ENCODE assay signal across 11 mouse cellular contexts in the genomic region with DNA sequence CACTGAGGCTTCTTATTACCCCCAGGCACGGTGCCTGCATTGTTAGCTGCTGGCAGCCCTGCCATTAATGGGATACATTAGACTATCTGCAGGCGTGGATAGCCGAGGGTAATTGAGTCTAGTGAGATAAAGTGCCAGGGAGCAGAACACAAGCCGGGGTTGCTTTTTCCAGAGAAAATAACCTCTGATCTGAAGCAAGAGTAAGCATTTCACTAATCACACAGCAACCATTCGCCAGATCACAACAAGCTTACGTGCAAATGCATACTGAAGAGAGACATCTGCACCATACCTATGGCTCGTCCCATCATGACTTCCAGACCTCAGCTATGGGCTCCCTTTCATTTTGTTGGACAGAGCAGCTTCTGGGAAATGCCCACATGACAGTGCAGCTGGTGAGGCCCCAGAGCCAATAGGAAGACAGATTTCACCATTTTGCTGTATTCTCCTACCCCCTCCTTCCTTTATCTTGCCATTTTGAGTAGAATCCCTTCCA. TPM values are rescaled to one million over a fixed set of nuclear protein-coding genes. Genes with fewer than 3 reads are reported as not detected.
DNase-seq lines count a peak whose midpoint lies in the region; ATAC-seq and TF ChIP-seq lines count a peak whose summit lies in the region.
"Had no signal": no experiment of that assay in that cellular context is flagged by ENCODE, and none has a peak within 500 bp of the region (broad histone marks: within the 10 kb centered on the region; RNA-seq: fewer than 3 reads in every experiment).

No protein-coding gene starts in this region.

- H3K36me3 ChIP-seq in forebrain, embryonic 15.5 days, result no peaks in the 10 kb centered on the region
- no peaks in the 10 kb centered on the region for H3K36me3 ChIP-seq in neural tube, embryonic 14.5 days (ENCODE audit: control insufficient read depth, insufficient read depth, low read length)
- no peaks in the 10 kb centered on the region for H3K36me3 ChIP-seq in liver, embryonic 12.5 days

- DNase-seq in left cerebral cortex, adult 2 months (ENCODE audit: extremely low spot score in 1 of 2, low spot score in 2 of 2), result no peak
- no peak for DNase-seq in left cerebral cortex, adult 8-10 months (ENCODE audit: low spot score in 2 of 2)
- DNase-seq in layer of hippocampus, adult 18-20 months (ENCODE audit: low spot score in 2 of 2), result peak; percentile 58 to 80
- no peak for DNase-seq in Muller cell, postnatal 12 days (ENCODE audit: inconsistent ontology term)
- no peak for DNase-seq in lung, postnatal 25 days (ENCODE audit: low spot score)
- DNase-seq: embryo, embryonic 11 days; kidney, adult 8-10 months had no signal

- intact Hi-C loops in left cerebral cortex, adult 2 months (cut with DNase I), result no loop called here

- 41% methylated on average over 7 of the region's 7 CpGs for WGBS in forebrain, embryonic 15.5 days
- 24% methylated on average over 7 of the region's 7 CpGs for WGBS in neural tube, embryonic 14.5 days
- 57% methylated on average over 7 of the region's 7 CpGs for WGBS in liver, embryonic 12.5 days (ENCODE audit: insufficient replicate concordance)

- H3K27ac ChIP-seq in left cerebral cortex, adult 2 months, result peak overlapping the region; percentile 55; the same call in 1 of the 2 replicates
- H3K27ac ChIP-seq in forebrain, embryonic 15.5 days (replicated peaks), result peak overlapping the region; percentile 84
- H3K27ac ChIP-seq in neural tube, embryonic 14.5 days (ENCODE audit: low read depth, low read length), result peak overlapping the region; percentile 78
- H3K27ac ChIP-seq in liver, embryonic 12.5 days, result no peak overlapping the region
- H3K27ac ChIP-seq: liver, embryonic 14.5 days had no signal

- H3K4me2 ChIP-seq in forebrain, embryonic 15.5 days (replicated peaks), result no peak overlapping the region
- peak overlapping the region; percentile 25 for H3K4me2 ChIP-seq in neural tube, embryonic 14.5 days (ENCODE audit: low read depth, low read length)
- H3K4me2 ChIP-seq in liver, embryonic 12.5 days, result no peak overlapping the region

- TF ChIP-seq CTCF in left cerebral cortex, adult 2 months (IDR thresholded peaks at IDR 0.05), result no peak

- 0 out of 2 replicates have a peak overlapping the region, but pooled peaks have one; percentile 7 for H3K4me3 ChIP-seq in left cerebral cortex, adult 2 months
- H3K4me3 ChIP-seq in forebrain, embryonic 15.5 days, result no peak overlapping the region
- no peak overlapping the region for H3K4me3 ChIP-seq in neural tube, embryonic 14.5 days (ENCODE audit: low read depth, low read length)
- no peak overlapping the region for H3K4me3 ChIP-seq in liver, embryonic 12.5 days

- peaks cover 53% of the 10 kb centered on the region for H3K4me1 ChIP-seq in forebrain, embryonic 15.5 days
- peaks cover 47% of the 10 kb centered on the region for H3K4me1 ChIP-seq in neural tube, embryonic 14.5 days (ENCODE audit: control insufficient read depth, insufficient read depth, low read length)
- H3K4me1 ChIP-seq in liver, embryonic 12.5 days, result no peaks in the 10 kb centered on the region; the same call in 1 of the 2 replicates

- peak; percentile 62 for ATAC-seq in forebrain, embryonic 15.5 days (replicated peaks)
- peak; percentile 69; the same call in 1 of the 2 replicates for ATAC-seq in neural tube, embryonic 14.5 days (ENCODE audit: low read depth)
- ATAC-seq in liver, embryonic 12.5 days, result no peak

- H3K27me3 ChIP-seq in forebrain, embryonic 15.5 days, result no peaks in the 10 kb centered on the region
- H3K27me3 ChIP-seq in neural tube, embryonic 14.5 days (ENCODE audit: control insufficient read depth, insufficient read depth, low read length), result no peaks in the 10 kb centered on the region
- H3K27me3 ChIP-seq in liver, embryonic 12.5 days (replicated peaks), result 0 out of 2 replicates have a peak, but pooled peaks cover 4% of the 10 kb centered on the region

- no peak overlapping the region for H3K9ac ChIP-seq in forebrain, embryonic 15.5 days (replicated peaks)
- H3K9ac ChIP-seq in neural tube, embryonic 14.5 days (replicated peaks; ENCODE audit: low read depth, low read length), result no peak overlapping the region; the same call in 1 of the 2 replicates
- no peak overlapping the region for H3K9ac ChIP-seq in liver, embryonic 12.5 days
- H3K9ac ChIP-seq: liver, embryonic 14.5 days had no signal

- no peaks in the 10 kb centered on the region for H3K9me3 ChIP-seq in forebrain, embryonic 15.5 days
- no peaks in the 10 kb centered on the region for H3K9me3 ChIP-seq in neural tube, embryonic 14.5 days (ENCODE audit: control insufficient read depth, low read length)
- H3K9me3 ChIP-seq in liver, embryonic 12.5 days (replicated peaks), result no peaks in the 10 kb centered on the region

RNA-seq across cellular contexts. Expression of a gene that starts 59.3 kb away (rescaled TPM):
- 10 to 100 TPM; 15.3 to 19.0 TPM for total RNA-seq in left cerebral cortex, adult 2 months (2021)
- total RNA-seq in left cerebral cortex, adult 8-10 months (2022), result 10 to 100 TPM; 13.6 to 17.6 (median 15.8) TPM
- polyA plus RNA-seq in forebrain, embryonic 15.5 days (2015; fragmentation: Nextera tagmentation; extraction: Ambion mirVana), result 5.7 and 5.8 TPM in 2 replicates
- 10 to 100 TPM; 14.9 to 15.0 TPM for total RNA-seq in layer of hippocampus, adult 18-20 months (2021)
- polyA plus RNA-seq in neural tube, embryonic 14.5 days (2014; fragmentation: Nextera tagmentation; extraction: Ambion mirVana), result 10.7 and 13.0 TPM in 2 replicates
- 0.35 and 0.41 TPM in 2 replicates for polyA plus RNA-seq in liver, embryonic 12.5 days (2016; fragmentation: Nextera tagmentation; extraction: Ambion mirVana)

Comparison
In these comparisons a context has a peak if more than half of its experiments do, and no peak if none do; other contexts are left out.
1. DNase-seq: peak in layer of hippocampus, adult 18-20 months (2 of 2); none in left cerebral cortex, adult 2 months (0 of 2), left cerebral cortex, adult 8-10 months (0 of 2), Muller cell, postnatal 12 days (single experiment) and lung, postnatal 25 days (single experiment).